Mouse (Mus musculus) ovary, adult 18-20 months (tissue): Measurements from ENCODE around the gene N4bp2l2.
"Not testable (repeated sequence)": the region's sequence is repeated elsewhere in the genome, so short reads cannot be mapped to it uniquely, and the experiment has no call there.

Source experiments
- DNase-seq: peaks from one replicate; pipeline ENCODE4 v3.0.0; 2022; ENCODE audit warnings: low spot score, mixed read lengths

Gene N4bp2l2

DNA sequence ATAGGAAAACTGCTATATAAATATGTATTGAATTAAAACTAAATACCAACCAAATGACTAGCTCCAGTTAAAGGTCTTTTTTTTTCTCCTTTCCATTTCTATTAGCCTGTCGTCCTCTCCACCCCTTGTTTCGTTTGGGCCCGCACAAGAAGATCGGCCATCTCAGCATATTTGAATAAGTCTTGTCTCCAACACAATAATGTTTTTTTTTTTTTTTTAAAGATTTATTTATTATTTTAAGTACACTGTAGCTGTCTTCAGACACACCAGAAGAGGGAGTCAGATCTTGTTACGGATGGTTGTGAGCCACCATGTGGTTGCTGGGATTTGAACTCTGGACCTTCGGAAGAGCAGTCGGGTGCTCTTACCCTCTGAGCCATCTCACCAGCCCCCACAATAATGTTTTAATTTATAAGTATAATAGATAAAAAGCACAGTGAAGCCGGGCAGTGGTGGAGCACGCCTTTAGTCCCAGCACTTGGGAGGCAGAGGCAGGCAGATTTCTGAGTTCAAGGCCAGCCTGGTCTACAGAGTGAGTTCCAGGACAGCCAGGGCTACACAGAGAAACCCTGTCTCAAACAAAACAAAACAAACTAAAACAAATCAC, at the start of gene N4bp2l2:
TSS of gene N4bp2l2 (minus strand) at position 51 of the 607 bp plus-strand sequence.
- not testable (repeated sequence) for DNase-seq

DNA sequence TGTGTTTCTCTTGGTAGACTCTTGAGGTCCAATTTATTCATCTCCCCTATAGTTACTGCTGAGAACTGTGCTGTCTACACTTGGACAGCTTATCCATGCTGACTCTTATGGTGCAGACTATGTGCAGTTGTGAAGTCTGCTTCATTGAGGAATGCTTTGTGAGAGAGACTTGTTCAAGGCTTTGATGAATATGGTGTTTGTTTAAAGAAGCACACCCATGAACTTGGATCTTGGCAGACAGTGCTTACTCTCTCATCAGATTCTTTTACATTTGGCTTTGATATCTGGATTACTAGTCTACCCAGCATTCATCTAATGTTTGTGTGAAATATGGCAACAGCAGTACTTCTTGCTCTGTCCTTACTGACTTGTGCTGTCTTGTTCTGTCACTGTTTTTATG, 47.4 kb upstream of the N4bp2l2 start:
- no peak for DNase-seq

DNA sequence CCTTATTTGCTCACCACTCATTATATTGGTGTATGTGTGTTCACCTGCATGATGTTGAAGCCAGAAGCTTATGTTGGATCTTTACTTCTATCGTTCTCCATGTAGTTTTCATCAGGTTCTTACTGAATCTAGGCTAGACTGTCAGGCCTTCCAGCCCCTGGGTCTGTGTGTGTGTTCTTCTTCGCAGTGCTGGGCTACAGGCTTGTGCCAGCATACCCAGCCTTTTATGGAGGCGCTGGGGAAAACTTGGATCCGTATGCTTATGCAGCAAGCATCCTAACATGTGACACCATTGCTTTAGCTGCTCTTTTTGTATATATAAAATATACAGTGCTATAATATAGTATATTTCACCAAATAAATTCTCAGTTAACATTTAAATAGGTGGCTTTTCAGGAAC, 45.5 kb upstream of the N4bp2l2 start:
- no peak for DNase-seq

DNA sequence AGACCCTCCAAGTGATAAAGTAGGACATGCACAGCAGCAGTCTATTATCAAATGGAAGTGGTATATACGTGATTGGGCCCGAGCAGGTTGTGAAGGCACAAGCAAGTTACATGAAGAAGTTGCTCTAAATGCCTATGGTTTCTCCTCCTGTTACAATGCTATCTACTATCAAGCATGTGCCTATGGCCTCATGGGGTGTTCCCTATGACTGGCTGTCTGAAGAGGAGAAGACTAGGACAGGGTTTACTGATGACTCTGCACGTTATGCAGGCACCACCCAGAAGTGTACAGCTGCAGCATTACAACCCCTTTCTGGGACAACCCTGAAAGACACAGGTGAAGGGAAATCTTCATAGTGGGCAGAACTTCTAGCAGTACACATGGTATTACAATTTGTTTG, 41.2 kb upstream of the N4bp2l2 start:
- DNase-seq = not testable (repeated sequence)

DNA sequence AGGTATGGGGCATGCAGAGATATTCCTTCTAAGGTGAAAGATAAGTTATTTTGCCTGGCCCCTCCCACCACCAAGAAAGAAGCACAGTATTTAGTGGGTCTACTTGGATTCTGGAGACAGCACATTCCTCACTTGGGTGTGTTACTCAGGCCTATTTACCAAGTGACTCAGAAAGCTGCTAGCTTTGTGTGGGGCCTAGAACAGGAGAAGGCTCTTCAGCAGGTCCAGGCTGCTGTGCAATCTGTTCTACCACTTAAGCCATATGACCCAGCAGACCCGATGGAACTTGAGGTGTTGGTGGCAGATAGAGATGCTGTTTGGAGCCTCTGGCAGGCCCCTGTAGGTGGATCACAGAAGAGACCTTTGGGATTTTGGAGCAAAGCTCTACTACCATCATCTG, 40.7 kb upstream of the N4bp2l2 start:
- DNase-seq = not testable (repeated sequence)

DNA sequence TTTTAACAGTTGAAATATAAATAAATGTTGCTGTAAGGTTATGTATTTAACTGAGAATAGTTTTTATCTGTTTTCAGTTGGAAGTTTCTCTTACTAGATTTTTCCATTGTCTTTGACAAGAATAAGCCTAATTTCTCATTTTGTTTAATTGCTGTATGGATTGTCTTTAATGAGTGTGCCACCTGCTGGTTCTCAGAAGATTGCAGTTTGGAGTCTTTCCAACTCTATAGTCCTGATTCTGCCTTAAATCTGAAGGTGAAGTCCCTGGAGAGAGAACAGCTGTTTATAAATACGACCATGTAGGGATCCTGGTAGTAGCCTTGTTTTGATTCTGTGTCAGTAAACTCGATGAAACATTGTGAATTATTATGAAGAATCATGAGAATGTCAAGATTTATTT, 36.7 kb upstream of the N4bp2l2 start:
- DNase-seq = no peak

DNA sequence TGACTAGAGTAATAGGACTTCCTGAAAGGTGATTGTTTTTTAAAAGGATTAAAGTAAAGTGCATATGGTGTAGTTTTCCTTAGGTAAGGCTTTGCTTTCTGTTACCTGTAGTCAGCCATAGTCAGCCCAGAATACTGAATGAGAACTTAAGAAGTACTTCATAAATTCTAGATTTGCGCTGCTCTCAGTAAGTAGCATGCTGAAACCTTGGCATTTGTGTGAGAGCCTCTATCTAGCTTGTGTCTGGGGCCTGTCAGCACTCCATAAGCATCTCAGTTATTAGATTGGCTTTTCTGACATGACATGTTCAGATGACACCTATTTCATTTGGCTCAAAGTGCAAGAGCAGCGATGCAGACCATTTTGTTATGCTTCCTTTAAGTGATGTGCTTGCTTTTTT, 27.3 kb upstream of the N4bp2l2 start:
- DNase-seq = no peak

DNA sequence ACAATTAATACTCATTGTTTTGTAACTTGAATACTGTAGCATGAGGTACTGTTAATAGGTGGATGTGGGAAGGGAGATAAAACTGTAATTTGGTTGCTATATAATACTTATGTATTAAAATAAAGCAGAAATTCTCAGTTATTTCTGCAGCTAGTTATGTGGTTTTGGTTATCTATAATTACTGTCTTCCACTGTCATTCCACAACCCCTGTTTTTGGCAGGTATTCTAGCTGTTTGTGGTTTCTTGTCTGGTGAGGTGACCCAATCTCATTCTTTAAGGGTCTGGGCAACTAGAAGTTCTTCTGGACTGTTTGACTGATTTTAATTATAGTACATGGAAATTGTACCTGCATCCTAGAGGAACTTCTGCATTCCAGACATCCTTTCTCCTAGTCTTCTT, 24.7 kb upstream of the N4bp2l2 start:
- no peak for DNase-seq

DNA sequence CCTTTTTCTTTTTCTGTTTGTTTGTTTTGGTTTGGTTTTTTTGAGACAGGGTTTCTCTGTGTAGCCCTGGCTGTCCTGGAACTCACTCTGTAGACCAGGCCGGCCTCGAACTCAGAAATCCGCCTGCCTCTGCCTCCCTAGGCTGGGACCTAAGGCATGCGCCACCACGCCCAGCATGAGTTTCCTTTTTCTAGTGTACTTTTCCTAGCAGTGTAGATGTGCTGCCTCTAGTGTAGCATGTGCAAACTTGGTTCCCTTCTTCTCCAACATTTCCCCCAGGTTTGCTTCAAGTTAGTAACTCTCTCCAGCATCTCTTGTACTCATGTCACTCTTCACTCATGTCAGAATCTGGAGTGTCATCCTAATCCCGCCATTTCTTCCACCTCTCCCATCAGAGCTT, 16.9 kb upstream of the N4bp2l2 start:
- not testable (repeated sequence) for DNase-seq

DNA sequence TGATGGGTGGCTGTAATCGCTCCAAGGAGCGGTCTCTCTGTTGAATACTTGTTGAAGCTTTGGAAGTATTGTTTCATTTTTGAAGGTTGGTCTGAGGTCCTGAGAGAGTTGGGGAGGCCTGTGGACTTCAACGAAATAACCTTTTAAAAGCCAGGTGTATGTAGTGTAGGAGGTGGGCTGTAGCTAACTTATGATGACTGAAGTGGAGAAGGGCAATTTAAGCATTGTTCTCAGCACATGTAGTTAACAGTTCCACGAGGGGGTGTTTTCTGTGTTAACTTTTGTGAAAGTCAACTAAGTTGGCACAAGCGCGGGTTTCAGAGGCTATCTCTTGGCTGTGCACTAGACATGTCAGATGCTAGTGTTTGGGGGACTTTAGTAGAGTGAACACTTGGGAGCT, 8.9 kb upstream of the N4bp2l2 start:
- DNase-seq = no peak

DNA sequence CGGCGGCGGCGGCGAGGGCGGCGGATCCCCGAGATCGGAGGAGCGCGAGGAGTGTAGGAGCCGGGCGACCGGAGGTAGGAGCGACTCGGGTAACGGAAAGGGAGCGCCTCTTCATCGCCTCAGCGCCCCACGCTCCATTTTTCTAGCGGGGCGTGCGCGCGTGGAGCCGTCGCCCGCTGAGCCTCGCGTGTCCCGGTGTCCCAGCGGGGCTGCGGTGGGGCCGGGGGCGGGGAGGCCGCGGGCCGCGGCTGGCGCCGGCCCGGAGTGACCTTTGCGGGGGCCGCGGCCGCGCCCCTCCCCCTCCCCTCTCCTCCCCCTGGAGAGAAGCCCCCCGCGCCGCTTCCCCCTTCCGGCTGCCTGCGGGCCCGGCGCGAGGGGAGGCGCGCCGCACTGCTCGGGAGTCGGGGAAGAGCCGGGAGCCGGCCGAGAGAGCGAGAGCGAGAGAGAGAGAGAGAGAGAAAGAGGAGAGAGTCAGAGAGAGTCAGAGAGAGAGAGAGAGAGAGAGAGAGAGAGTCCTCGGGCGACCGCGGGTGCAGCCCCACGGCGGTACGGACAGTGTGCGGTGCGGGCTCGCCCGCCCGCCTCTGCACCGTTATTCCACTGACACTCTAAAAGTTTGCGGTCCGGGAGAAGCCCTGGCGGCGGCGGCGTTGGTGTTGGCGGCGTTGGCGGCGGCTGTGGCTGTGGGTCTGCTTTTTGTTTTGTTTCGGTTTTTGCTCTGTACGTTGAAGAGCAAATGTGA, 8.1 kb upstream of the N4bp2l2 start:
- peak; percentile 8 for DNase-seq

DNA sequence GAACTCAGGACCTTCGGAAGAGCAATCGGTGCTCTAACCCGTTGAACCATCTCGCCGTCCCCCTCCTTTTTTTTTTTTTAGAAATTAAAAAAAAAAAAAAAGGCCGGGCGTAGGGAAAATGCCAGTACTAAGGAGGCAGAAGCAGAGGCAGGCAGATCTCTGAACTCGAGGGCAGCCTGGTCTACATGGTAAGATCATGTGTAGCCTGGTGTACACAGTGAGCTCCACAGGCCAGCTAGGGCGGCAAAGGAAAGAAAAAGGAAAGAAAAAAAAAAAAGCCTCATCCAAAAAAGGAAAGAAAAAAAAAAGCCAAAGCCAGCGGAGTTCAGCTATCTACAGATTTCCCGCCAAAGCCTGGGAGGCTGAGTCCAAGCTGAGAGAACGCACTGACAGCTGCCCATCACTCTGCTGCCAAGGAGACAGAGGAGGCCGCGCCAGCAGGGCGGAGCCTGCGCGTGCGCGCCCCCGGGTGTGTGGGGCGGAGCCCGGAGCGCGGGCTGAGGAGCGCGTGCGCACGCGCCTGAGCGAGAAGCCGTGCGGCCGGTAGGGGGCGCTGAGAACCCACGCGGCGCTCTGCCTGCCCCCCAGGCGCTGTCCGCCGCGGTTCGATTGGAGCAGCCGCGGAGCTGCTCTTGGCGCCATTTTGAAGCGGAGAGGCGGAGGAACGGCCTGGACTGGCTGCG, 7.3 kb upstream of the N4bp2l2 start, which contains the start of gene Pds5b:
TSS of gene Pds5b (plus strand) at position 587 of the 683 bp plus-strand sequence.
- DNase-seq = peak; percentile 89

DNA sequence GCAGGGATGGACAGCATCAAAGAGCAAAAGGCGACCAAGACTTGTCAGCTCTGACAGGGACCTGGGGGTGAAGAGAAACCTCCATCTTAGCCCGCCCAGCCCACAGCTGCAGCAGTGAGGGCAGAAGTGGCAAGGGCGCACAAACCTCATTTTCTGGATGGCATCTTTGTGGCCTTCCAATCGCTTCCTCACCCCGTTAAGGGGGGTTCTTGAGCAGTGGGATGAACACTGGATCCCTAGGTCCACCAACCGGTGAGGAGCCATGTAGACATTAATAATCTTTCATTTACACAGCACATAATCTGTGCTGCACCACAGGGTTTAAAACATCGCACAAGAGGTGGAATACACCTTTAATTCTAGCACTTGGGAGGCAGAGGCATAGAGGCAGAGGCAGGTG, 6.4 kb upstream of the N4bp2l2 start:
- no peak for DNase-seq

DNA sequence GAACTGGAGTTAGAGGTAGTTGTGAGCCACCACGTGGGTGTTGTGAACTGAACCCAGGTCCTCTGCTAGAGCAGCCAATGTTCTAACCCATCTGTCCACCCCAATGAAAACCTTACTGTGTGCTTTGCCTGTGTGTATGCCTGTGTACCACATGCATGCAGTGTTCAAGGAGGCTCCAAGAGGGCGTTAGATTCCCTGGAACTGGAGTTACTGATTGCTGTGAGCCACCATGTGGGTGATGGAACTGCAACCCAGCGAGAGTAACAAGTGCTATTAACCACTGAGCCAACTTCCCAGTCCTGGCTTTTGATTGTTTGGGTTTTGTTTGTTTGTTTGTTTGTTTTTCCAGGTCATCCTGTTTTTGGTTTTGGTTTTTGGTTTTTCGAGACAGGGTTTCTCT, 2.7 kb upstream of the N4bp2l2 start:
- DNase-seq = no peak

DNA sequence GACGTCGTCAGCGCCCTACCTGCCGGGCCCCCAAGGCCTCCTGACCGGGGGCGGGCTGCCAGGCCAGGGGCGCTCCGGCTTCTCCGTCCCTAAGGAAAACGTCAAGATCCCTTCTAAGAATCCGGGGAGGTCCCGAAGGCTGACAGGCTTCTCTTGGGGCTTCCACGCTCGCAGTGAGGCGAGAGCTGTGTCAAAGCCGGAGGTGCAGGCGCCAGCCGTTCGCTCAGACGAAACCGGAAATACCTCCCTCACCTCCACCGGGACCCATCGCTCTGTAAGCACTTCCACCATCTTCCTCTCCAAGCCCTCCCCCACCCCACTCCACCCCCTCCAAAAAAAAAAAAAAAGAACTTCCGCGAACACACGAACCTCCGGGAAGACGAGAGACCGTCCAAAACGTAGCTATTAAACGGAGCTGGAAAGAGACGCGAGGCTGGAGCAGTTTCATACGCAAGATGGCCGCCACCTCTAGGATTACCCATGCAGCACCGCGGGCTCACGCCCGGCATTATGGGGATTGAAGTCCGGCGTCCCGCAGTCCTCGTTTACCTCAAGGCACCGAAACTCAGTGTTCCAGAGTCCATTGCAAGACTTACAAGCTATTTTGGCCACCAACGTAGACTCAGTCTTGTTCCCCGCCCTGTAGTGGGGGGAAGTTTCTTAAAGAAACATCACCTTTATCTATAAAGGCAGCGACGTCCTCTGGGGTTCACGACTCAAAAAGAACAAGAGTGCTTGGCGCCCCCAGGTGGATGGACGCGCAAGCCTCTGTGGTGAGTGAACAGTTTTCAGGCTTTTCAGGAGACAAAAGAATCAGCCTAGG, 640 bp downstream of the N4bp2l2 start:
- peak; percentile 93 for DNase-seq

DNA sequence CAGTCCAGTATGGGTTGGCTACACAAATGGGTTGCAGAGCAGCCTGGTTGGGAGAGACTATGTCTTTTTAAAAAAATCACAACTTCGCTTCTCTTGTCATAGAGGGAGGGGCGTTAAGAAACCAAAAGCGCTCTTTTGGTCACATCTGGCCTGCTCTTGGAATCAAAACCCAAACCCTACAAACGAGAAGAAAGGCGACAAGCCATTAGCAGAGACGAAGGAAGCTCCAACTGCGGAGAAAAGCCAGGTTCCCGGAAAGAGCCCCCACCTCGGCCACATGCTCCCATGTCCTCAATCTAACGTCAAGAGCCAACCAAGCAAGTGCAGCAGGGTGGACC, 1.2 kb downstream of the N4bp2l2 start:
- DNase-seq = no peak

DNA sequence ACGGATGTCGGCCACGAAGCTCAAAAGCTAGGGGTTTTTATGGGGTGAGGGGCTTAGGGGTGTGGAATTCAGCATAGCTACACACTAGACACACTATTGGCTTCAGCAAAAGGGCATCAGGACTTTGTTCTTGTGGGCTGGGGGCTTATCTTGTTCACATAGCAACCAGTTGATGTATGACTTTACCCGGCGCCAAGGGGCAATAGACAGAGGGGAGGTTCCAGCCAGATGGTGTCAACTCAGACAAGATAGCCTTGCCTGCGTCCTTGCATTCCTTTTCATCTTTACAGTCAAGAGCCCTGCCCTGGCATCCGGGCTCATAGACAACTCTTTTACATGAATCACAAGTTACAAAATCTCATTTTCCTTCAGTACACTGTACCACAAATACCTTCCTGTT, 2.1 kb downstream of the N4bp2l2 start:
- DNase-seq = peak; percentile 17

DNA sequence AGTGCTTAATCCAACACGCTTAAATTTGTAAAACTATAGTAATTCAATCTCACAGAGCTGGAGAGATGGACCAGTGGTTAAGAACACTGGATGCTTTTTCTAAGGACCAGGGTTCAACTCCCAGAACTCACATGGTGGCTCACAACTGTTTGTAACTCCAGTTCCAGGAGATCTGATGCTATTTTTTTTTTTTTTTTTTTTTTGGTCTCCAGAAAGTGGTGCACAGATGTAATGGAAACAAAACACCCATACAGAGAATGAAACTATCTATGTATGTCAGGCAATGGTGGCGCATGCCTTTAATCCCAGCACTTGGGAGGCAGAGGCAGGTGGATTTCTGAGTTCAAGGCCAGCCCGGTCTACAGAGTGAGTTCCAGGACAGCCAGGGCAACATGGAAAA, 5.7 kb downstream of the N4bp2l2 start:
- not testable (repeated sequence) for DNase-seq

DNA sequence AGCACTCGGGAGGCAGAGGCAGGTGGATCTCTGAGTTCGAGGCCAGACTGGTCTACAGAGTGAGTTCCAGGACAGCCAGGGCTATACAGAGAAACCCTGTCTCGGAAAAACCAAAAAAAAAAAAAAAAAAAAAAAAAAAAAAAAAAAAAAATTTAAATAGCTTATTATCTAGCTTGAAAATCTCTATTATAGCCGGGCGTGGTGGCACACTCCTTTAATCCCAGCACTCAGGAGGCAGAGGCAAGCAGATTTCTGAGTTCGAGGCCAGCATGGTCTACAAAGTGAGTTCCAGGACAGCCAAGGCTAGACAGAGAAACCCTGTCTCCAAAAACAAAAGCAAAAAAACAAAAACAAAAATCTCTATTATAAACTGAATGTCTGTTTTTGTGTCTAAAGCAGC, 6.6 kb downstream of the N4bp2l2 start:
- not testable (repeated sequence) for DNase-seq

DNA sequence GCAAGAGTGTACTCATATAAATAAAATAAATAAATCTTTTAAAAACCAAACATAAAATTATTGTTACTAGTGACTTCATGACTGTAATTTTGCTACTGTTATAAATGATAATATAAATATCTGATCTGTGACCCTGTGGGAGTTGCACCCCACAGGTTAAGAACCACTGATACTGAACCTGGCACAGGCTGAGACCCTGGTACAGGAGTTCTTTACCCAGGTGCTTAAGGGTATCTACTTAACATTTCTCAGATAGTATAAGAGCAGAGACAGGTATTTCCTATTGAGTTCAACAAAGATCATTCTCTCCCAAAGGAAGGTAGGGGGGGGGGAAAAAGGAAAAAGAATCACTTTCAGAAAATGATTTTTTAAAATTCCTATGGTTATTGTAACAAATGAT, 11.4 kb downstream of the N4bp2l2 start:
- no peak for DNase-seq

DNA sequence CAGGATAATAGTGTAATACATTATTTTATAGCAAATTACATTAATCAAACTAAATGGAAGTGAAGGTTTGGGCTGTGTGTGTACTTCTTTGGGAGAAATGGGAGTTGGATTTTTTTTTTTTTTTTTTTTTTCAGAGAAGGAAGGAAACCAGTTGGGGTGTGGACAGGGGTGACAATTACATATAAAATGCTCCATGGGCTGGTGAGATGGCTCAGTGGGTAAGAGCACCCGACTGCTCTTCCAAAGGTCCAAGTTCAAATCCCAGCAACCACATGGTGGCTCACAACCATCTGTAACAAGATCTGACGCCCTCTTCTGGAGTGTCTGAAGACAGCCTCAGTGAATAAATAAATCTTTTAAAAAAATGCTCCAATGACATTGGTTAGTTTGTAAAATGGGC, 13.4 kb downstream of the N4bp2l2 start:
- DNase-seq = no peak

DNA sequence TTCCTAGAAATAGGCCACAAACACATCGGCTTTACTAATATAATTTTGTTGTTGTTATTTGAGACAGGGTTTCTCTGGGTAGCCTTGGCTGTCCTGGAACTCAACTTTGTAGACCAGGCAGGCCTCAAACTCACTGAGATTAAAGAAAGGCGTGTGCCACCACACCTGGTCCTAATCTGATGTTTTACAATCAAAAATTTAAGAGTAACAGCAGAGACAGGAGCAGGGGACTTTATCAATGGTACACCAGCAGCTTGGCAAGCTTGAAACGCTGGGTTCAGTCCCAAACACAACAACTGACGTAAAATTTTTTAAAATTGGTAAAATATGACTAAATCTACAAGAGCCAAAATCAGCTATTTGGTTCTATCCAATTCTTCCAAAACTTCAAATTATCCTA, 21.1 kb downstream of the N4bp2l2 start:
- no peak for DNase-seq
